Mouse (Mus musculus) lung, embryonic 14.5 days (tissue): ENCODE data around the gene Tec. TPM values are rescaled to one million over a fixed set of nuclear protein-coding genes. Genes with fewer than 3 reads are reported as not detected.

Experiments used
- ATAC-seq: fragments of 200-750 bp; cut with Nextera tagmentation; 2 replicates; pipeline ENCODE4 v1.8.0; 2017; ENCODE audit warnings: mild to moderate bottlenecking, moderate TSS enrichment, moderate library complexity; ENCODE audit not compliant: insufficient read depth
- DNase-seq: peaks from one replicate; pipeline ENCODE4 v3.0.0-alpha.2; 2015
- H3K27ac ChIP-seq: fragments of 300-500 bp; sonication (generic); 2 replicates; pipeline ENCODE4 v1.5.1; 2014; ENCODE audit warnings: low read depth, mild to moderate bottlenecking, moderate library complexity
- H3K27me3 ChIP-seq: fragments of 300-500 bp; sonication (generic); 2 replicates; pipeline ENCODE4 v1.6.1; 2014; ENCODE audit warnings: low read length, control low read depth; ENCODE audit not compliant: insufficient read depth
- H3K36me3 ChIP-seq: fragments of 300-500 bp; sonication (generic); 2 replicates; pipeline ENCODE4 v1.6.1; 2014; ENCODE audit warnings: control low read depth; ENCODE audit not compliant: insufficient read depth
- H3K4me1 ChIP-seq: fragments of 300-500 bp; sonication (generic); 2 replicates; pipeline ENCODE4 v1.6.1; 2014; ENCODE audit warnings: antibody characterized with exemption, control low read depth; ENCODE audit not compliant: insufficient read depth
- H3K4me2 ChIP-seq: fragments of 300-500 bp; sonication (generic); 2 replicates; pipeline ENCODE4 v1.6.1; 2014; ENCODE audit warnings: mild to moderate bottlenecking
- H3K4me3 ChIP-seq: fragments of 300-500 bp; sonication (generic); 2 replicates; pipeline ENCODE4 v1.5.1; 2014; ENCODE audit warnings: low read depth, low read length
- H3K9ac ChIP-seq: fragments of 300-500 bp; sonication (generic); 2 replicates; pipeline ENCODE4 v1.6.1; 2014
- H3K9me3 ChIP-seq: fragments of 300-500 bp; sonication (generic); 2 replicates; pipeline ENCODE4 v1.6.1; 2016; ENCODE audit warnings: low read depth, low read length, control low read depth
- CTCF ChIP-seq: IDR thresholded peaks from 2 replicates; pipeline ENCODE4 v1.5.1; 2016; ENCODE audit warnings: antibody characterized with exemption, low read depth
- WGBS: fragments of 180-500 bp; shearing (Covaris S2); extraction: QIAGEN DNeasy Blood & Tissue Kit; methylation state at CpG from one replicate; pipeline ENCODE4 v1.1.7; 2014; 5-methylcytosine and 5-hydroxymethylcytosine counted together
- polyA plus RNA-seq: library from polyadenylated mRNA; unstranded; fragments of >200 nt; fragmentation: Nextera tagmentation; extraction: Ambion mirVana; gene quantifications from 2 replicates; pipeline ENCODE4 v1.2.1, GENCODE M21; 2014

Gene Tec
- polyA plus RNA-seq, 1 experiment from 2014 or later = 3.5 TPM

- Histone ChIP-seq H3K9ac (no peak overlapping the region), H3K4me3 (no peak overlapping the region), H3K9me3 (no peaks in the 10 kb centered on the region), H3K4me2 (no peak overlapping the region), H3K36me3 (no peaks in the 10 kb centered on the region), H3K27me3 (no peaks in the 10 kb centered on the region), H3K27ac (no peak overlapping the region), H3K4me1 (0 out of 2 replicates have a peak, but pooled peaks cover 3% of the 10 kb centered on the region)
- no peak for ATAC-seq
- no peak for TF ChIP-seq CTCF
- no peak for DNase-seq
- 66% methylated on average over 8 of the region's 8 CpGs for WGBS
Measured at GRCm38 (mm10) chr5:72860899-72861298, 7.4 kb downstream of the Tec start.

- H3K4me3 ChIP-seq = no peak overlapping the region
- 0 out of 2 replicates have a peak, but pooled peaks cover 7% of the 10 kb centered on the region for H3K4me1 ChIP-seq
- H3K27ac ChIP-seq = no peak overlapping the region
- no peak overlapping the region for H3K9ac ChIP-seq
- TF ChIP-seq CTCF = no peak
- no peaks in the 10 kb centered on the region for H3K36me3 ChIP-seq
- DNase-seq (no peak), ATAC-seq (no peak)
- H3K4me2 ChIP-seq = no peak overlapping the region
- no peaks in the 10 kb centered on the region for H3K27me3 ChIP-seq
- 85% methylated on average over 12 of the region's 12 CpGs for WGBS
- no peaks in the 10 kb centered on the region for H3K9me3 ChIP-seq
Measured at GRCm38 (mm10) chr5:72858306-72858705, 10.0 kb downstream of the Tec start.

GRCm38 (mm10) chr5:72857756-72858155 is 10.5 kb downstream of the Tec start:
- WGBS = 65% methylated on average over 4 of the region's 4 CpGs
- Histone ChIP-seq H3K9ac (no peak overlapping the region; the same call in 1 of the 2 replicates), H3K36me3 (no peaks in the 10 kb centered on the region), H3K9me3 (no peaks in the 10 kb centered on the region), H3K4me1 (0 out of 2 replicates have a peak, but pooled peaks cover 7% of the 10 kb centered on the region), H3K27ac (no peak overlapping the region), H3K27me3 (no peaks in the 10 kb centered on the region), H3K4me3 (no peak overlapping the region), H3K4me2 (no peak overlapping the region)
- TF ChIP-seq CTCF = no peak
- ATAC-seq (no peak), DNase-seq (no peak)

- Histone ChIP-seq H3K4me2 (no peak overlapping the region), H3K36me3 (no peaks in the 10 kb centered on the region), H3K27me3 (no peaks in the 10 kb centered on the region), H3K27ac (peak overlapping the region; percentile 56; the same call in 1 of the 2 replicates), H3K4me1 (0 out of 2 replicates have a peak, but pooled peaks cover 7% of the 10 kb centered on the region), H3K4me3 (no peak overlapping the region), H3K9ac (no peak overlapping the region), H3K9me3 (no peaks in the 10 kb centered on the region)
- TF ChIP-seq CTCF = no peak
- DNase-seq (no peak), ATAC-seq (peak; percentile 39; the same call in 1 of the 2 replicates)
- WGBS = 75% methylated on average over 8 of the region's 8 CpGs
Measured at GRCm38 (mm10) chr5:72856255-72856878, 11.9 kb downstream of the Tec start.

- H3K36me3 ChIP-seq = no peaks in the 10 kb centered on the region
- 11% methylated on average over 3 of the region's 3 CpGs for WGBS
- H3K9ac ChIP-seq = no peak overlapping the region
- H3K9me3 ChIP-seq = no peaks in the 10 kb centered on the region
- no peak overlapping the region for H3K4me2 ChIP-seq
- H3K27ac ChIP-seq = peak overlapping the region; percentile 33
- 0 out of 2 replicates have a peak, but pooled peaks cover 7% of the 10 kb centered on the region for H3K4me1 ChIP-seq
- ATAC-seq (peak; percentile 94), DNase-seq (peak; percentile 96)
- no peak for TF ChIP-seq CTCF
- H3K4me3 ChIP-seq = no peak overlapping the region
- no peaks in the 10 kb centered on the region for H3K27me3 ChIP-seq
Measured at GRCm38 (mm10) chr5:72855685-72856124, 12.6 kb downstream of the Tec start.

GRCm38 (mm10) chr5:72854141-72854990 is 13.9 kb downstream of the Tec start:
- ATAC-seq (no peak), DNase-seq (no peak)
- Histone ChIP-seq H3K4me2 (no peak overlapping the region), H3K4me1 (0 out of 2 replicates have a peak, but pooled peaks cover 7% of the 10 kb centered on the region), H3K9ac (no peak overlapping the region), H3K27me3 (no peaks in the 10 kb centered on the region), H3K27ac (no peak overlapping the region), H3K9me3 (no peaks in the 10 kb centered on the region), H3K4me3 (no peak overlapping the region), H3K36me3 (no peaks in the 10 kb centered on the region)
- TF ChIP-seq CTCF = no peak
- 72% methylated on average over 6 of the region's 6 CpGs for WGBS

- Histone ChIP-seq H3K4me3 (no peak overlapping the region), H3K36me3 (no peaks in the 10 kb centered on the region), H3K4me2 (no peak overlapping the region), H3K9ac (no peak overlapping the region), H3K27ac (no peak overlapping the region), H3K27me3 (no peaks in the 10 kb centered on the region), H3K4me1 (0 out of 2 replicates have a peak, but pooled peaks cover 7% of the 10 kb centered on the region), H3K9me3 (no peaks in the 10 kb centered on the region)
- WGBS = 49% methylated on average over 2 of the region's 2 CpGs
- no peak for TF ChIP-seq CTCF
- ATAC-seq (no peak), DNase-seq (no peak)
Measured at GRCm38 (mm10) chr5:72853365-72853764, 14.9 kb downstream of the Tec start.
